Mouse (Mus musculus) limb, embryonic 15.5 days (tissue): ENCODE measurements around the gene Pex14. TPM values are rescaled to one million over a fixed set of nuclear protein-coding genes. Genes with fewer than 3 reads are reported as not detected.
"Not testable (repeated sequence)": the region's sequence is repeated elsewhere in the genome, so short reads cannot be mapped to it uniquely, and the experiment has no call there.

Experiments used
- ATAC-seq: fragments of 200-750 bp; cut with Nextera tagmentation; 2 replicates; pipeline ENCODE4 v1.8.0; 2017; ENCODE audit warnings: low read depth, moderate TSS enrichment; ENCODE audit not compliant: insufficient number of reproducible peaks, low FRiP score, low TSS enrichment
- H3K27ac ChIP-seq: fragments of 300-500 bp; sonication (generic); 2 replicates; pipeline ENCODE4 v1.5.1; 2015; ENCODE audit warnings: moderate library complexity, mild to moderate bottlenecking, inconsistent platforms
- H3K27me3 ChIP-seq: fragments of 300-500 bp; sonication (generic); 2 replicates; pipeline ENCODE4 v1.6.1; 2015; ENCODE audit warnings: inconsistent platforms
- H3K36me3 ChIP-seq: fragments of 300-500 bp; sonication (generic); 2 replicates; pipeline ENCODE4 v1.6.1; 2015; ENCODE audit warnings: inconsistent platforms
- H3K4me1 ChIP-seq: fragments of 300-500 bp; sonication (generic); 2 replicates; pipeline ENCODE4 v1.6.1; 2015; ENCODE audit warnings: inconsistent platforms
- H3K4me2 ChIP-seq: fragments of 300-500 bp; sonication (generic); 2 replicates; pipeline ENCODE4 v1.6.1; 2015; ENCODE audit warnings: mild to moderate bottlenecking, inconsistent platforms
- H3K4me3 ChIP-seq: fragments of 300-500 bp; sonication (generic); 2 replicates; pipeline ENCODE4 v1.5.1; 2015; ENCODE audit warnings: mild to moderate bottlenecking, inconsistent platforms
- H3K9ac ChIP-seq: fragments of 300-500 bp; sonication (generic); 2 replicates; pipeline ENCODE4 v1.6.1; 2015; ENCODE audit warnings: inconsistent platforms
- H3K9me3 ChIP-seq: fragments of 300-500 bp; sonication (generic); 2 replicates; pipeline ENCODE4 v1.6.1; 2016; ENCODE audit warnings: inconsistent platforms
- WGBS: fragments of 180-500 bp; shearing (Covaris S2); methylation state at CpG from one replicate; pipeline ENCODE4 v1.1.7; 2015; 5-methylcytosine and 5-hydroxymethylcytosine counted together
- polyA plus RNA-seq: library from polyadenylated mRNA; unstranded; fragments of >200 nt; fragmentation: Nextera tagmentation; extraction: Ambion mirVana; gene quantifications from 2 replicates; pipeline ENCODE4 v1.2.1, GENCODE M21; 2015

The Pex14 gene
- polyA plus RNA-seq, 1 experiment from 2014 or later = 45.6 TPM

DNA sequence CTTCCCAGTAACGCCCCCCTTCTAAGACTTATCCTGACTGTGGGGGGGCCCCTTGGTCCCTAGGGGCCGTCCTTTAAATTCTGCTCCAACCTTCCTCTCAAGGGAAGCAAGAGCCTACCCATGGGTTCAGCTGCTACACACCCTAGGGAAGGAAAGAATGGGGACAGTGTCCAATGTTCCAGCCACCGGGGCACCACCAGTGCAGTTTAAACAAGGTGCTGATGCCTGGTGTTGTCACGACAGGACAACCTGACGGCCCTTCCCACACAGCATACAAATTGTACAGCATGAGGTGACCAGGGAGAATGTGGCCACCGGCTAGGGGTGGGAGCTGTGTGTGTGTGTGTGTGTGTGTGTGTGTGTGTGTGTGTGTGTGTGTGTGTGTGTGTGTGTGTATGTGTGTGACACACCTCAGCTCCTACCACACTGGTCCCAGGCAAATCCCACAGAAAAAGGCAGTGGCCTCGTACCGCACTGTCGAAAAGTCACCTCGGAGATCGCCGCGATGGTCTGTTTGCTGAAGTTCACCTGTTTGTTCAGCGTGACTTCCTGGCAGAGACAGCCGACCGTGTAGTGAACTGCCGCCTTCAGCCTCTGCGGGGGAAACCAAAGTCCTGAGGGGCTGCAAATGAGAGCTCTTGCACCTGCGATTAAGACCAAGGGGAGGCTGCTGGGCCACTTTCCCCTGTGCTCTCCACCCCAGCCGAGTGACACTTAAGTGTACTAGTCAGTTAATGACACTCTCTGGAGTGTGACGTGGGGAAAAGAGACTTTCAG, 32.3 kb upstream of the Pex14 start:
- H3K27ac ChIP-seq = no peak overlapping the region
- H3K4me2 ChIP-seq = no peak overlapping the region
- H3K4me1 ChIP-seq = peaks cover 10% of the 10 kb centered on the region
- H3K9me3 ChIP-seq = no peaks in the 10 kb centered on the region
- ATAC-seq = no peak
- H3K9ac ChIP-seq = no peak overlapping the region
- WGBS = 83% methylated on average over 21 of the region's 21 CpGs
- peaks cover 20% of the 10 kb centered on the region; the same call in 1 of the 2 replicates for H3K36me3 ChIP-seq
- no peaks in the 10 kb centered on the region for H3K27me3 ChIP-seq
- H3K4me3 ChIP-seq = no peak overlapping the region

DNA sequence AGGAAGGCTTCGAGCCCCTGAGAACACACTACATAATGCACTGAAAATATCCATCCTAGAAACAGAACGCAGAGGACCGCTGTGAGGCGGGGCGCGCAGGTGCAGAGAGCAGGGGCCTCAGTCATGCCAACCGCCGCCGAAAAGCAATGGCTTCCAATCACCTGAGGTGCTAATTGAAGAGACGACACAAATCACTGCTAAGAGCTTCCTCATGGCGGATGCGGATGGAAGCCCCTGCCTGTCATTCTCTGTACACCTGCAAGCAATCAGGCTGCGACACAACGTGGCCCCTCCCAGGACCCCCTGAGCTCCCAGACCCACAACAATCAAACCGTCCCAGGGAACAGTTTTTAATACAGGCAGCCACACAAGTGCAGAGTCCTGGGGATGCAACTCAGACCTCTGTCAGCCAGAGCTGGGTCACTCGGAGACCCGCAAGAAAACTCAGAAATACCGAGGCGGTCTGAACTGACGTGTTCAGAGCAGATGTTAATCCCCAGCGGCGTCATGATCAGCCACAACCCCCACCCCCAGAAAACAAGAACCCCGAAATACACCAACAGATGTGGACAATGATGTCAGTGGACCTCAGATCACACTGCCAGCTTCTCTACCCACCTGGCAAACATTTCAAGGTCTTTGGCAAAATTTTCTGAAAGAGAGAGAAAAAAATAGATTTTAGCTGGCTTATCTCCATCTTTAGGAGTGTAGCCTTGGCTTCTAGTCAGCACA, 31.5 kb upstream of the Pex14 start:
- peaks cover 20% of the 10 kb centered on the region; the same call in 1 of the 2 replicates for H3K36me3 ChIP-seq
- no peak overlapping the region for H3K4me3 ChIP-seq
- H3K9ac ChIP-seq = no peak overlapping the region
- H3K4me1 ChIP-seq = peaks cover 6% of the 10 kb centered on the region; the same call in 1 of the 2 replicates
- ATAC-seq = no peak
- WGBS = 67% methylated on average over 23 of the region's 23 CpGs
- H3K27me3 ChIP-seq = no peaks in the 10 kb centered on the region
- H3K4me2 ChIP-seq = no peak overlapping the region
- H3K27ac ChIP-seq = no peak overlapping the region
- no peaks in the 10 kb centered on the region for H3K9me3 ChIP-seq

DNA sequence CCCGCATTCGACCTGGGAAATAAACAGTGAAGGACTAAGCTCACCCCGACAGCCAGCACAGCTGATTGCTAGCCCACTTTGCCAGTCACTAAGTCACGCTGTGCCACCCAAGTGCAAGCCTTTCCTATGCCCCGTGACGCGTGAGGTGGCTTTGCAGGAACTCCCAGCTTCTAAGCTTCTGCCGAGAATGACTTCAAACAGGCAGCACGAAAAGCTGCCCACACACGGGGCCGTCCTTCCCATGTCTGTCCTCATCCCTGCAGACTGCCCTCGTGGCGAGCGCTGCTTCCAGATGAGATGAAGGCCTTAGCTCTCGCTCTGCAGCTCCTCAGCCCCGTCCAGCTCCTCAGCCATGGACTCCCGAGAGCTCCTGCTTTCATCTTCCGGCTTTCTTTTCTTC, 28.8 kb upstream of the Pex14 start:
- Histone ChIP-seq H3K4me1 (peaks cover 6% of the 10 kb centered on the region; the same call in 1 of the 2 replicates), H3K27ac (no peak overlapping the region), H3K36me3 (peaks cover 20% of the 10 kb centered on the region; the same call in 1 of the 2 replicates), H3K4me2 (no peak overlapping the region), H3K27me3 (no peaks in the 10 kb centered on the region), H3K4me3 (no peak overlapping the region), H3K9me3 (no peaks in the 10 kb centered on the region), H3K9ac (no peak overlapping the region)
- no peak for ATAC-seq
- WGBS = 81% methylated on average over 18 of the region's 18 CpGs

DNA sequence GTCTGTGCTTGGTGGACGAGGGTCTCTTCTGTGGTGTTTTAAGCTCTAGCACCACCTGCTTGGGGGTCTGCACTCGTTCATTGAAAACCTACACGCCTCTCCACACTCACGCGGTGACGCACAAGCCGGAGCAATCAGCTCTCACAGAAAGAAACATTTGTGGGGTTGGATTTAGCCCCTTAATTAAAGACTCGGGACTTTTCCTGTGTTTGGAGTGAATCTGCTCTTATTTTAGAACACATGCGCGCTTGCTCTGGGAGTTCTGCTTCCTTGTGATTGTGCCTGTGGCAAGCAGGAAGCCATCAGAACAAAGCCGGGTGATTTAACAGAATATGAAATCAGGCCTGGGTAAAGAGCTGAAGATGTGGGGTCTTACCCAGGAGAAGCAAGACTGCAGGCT, 27.0 kb upstream of the Pex14 start, which contains the start of gene Cort:
Gene Cort, minus strand, starts transcription at position 101 of the 400 bp plus-strand sequence.
- Histone ChIP-seq H3K36me3 (peaks cover 19% of the 10 kb centered on the region; the same call in 1 of the 2 replicates), H3K4me2 (no peak within 1 kb of the TSS), H3K27ac (no peak within 1 kb of the TSS), H3K4me3 (no peak within 1 kb of the TSS), H3K27me3 (no peaks in the 10 kb centered on the region), H3K4me1 (peaks cover 4% of the 10 kb centered on the region; the same call in 1 of the 2 replicates), H3K9me3 (no peaks in the 10 kb centered on the region), H3K9ac (no peak within 1 kb of the TSS)
- ATAC-seq = no peak
- 76% methylated on average over 11 of the region's 11 CpGs for WGBS

DNA sequence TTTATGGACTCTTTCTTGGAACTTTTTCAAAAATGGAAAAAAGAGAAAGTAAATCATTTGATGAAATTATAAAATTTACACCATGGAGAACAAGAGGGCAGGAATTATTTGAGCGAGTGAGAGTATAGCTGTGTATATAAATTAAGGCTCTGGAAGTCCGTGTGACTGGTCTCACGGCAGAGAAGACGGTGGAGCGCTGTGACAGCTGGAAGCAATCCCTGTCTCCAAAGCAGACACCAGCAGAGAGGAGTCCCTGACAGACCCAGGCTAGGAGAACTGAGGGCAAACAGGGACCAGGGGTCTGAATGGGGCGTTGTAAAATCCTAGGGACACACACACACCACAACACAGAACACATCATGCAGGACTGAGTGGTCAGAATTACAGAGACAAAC, 26.4 kb upstream of the Pex14 start:
- ATAC-seq = no peak
- WGBS = 50% methylated on average over 6 of the region's 6 CpGs

DNA sequence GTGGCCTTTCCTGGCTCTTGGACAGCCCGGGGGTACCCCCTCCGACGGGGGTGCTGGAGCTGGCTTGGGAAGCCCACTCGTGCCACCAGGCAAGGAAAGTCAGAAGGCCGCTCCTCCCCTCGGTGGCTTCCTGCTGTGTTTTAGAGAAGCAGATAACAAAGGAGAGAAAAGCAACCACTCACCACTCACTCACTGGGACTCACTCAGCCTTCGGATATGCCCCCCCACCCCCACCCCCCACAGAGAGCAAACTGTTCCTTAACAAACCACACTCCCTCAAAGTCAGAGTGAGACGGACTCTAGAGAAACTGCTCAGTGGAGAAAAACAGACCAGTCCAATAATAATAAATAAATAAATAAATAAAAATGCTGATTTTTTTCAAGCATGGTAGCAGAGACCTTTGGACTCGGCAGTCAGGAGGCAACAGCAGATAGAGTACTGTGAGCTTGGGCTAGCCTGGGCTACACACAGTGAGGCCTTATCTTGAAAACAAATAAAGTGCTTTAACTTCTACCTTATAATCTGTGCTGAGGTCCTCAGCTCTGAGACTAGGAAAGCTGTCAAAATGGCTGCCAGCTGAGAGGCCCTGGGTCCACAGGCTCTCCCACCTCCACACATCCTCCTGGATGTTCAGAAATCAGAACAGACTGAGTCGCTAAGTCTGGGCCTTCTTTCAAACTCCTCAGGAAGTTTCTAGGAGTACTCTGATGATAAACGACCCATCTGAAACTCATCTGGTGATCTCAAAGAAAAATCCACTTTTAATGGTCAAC, 25.9 kb upstream of the Pex14 start:
- Histone ChIP-seq H3K27me3 (no peaks in the 10 kb centered on the region), H3K9ac (no peak overlapping the region), H3K4me1 (0 out of 2 replicates have a peak, but pooled peaks cover 3% of the 10 kb centered on the region), H3K4me3 (no peak overlapping the region), H3K36me3 (peaks cover 16% of the 10 kb centered on the region; the same call in 1 of the 2 replicates), H3K27ac (no peak overlapping the region), H3K4me2 (no peak overlapping the region), H3K9me3 (no peaks in the 10 kb centered on the region)
- ATAC-seq = no peak
- WGBS = 63% methylated on average over 11 of the region's 11 CpGs

More for the DNA sequence above, 26.4 kb upstream of the Pex14 start:
- Histone ChIP-seq H3K9ac (no peak overlapping the region), H3K4me3 (no peak overlapping the region), H3K27ac (no peak overlapping the region), H3K4me2 (no peak overlapping the region), H3K36me3 (peaks cover 17% of the 10 kb centered on the region; the same call in 1 of the 2 replicates), H3K9me3 (no peaks in the 10 kb centered on the region), H3K27me3 (no peaks in the 10 kb centered on the region), H3K4me1 (0 out of 2 replicates have a peak, but pooled peaks cover 3% of the 10 kb centered on the region)

DNA sequence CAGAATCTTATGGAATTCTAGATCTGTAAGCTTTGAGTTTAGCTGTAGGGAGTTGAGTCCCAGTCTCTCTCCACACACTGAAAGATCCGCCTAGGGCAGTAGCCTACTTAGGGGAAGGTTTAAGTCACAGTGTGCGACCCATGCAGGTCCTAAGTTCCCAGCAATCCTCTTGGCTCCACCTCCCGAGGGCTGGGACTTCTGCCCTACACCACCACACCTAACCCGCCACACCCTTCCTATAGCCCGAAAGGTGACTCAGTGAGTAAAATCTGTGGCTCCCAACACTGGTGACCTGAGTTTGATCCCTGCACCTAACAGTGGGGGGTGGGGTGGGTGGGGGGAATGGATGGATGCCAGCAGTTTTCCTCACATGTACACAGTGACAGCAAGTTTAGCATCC, 23.8 kb upstream of the Pex14 start:
- WGBS = 55% methylated on average over 5 of the region's 5 CpGs
- no peak overlapping the region for H3K9ac ChIP-seq
- no peak overlapping the region for H3K27ac ChIP-seq
- H3K27me3 ChIP-seq = no peaks in the 10 kb centered on the region
- H3K4me2 ChIP-seq = no peak overlapping the region
- H3K36me3 ChIP-seq = peaks cover 24% of the 10 kb centered on the region
- 0 out of 2 replicates have a peak, but pooled peaks cover 3% of the 10 kb centered on the region for H3K4me1 ChIP-seq
- no peak for ATAC-seq
- no peaks in the 10 kb centered on the region for H3K9me3 ChIP-seq
- H3K4me3 ChIP-seq = no peak overlapping the region

DNA sequence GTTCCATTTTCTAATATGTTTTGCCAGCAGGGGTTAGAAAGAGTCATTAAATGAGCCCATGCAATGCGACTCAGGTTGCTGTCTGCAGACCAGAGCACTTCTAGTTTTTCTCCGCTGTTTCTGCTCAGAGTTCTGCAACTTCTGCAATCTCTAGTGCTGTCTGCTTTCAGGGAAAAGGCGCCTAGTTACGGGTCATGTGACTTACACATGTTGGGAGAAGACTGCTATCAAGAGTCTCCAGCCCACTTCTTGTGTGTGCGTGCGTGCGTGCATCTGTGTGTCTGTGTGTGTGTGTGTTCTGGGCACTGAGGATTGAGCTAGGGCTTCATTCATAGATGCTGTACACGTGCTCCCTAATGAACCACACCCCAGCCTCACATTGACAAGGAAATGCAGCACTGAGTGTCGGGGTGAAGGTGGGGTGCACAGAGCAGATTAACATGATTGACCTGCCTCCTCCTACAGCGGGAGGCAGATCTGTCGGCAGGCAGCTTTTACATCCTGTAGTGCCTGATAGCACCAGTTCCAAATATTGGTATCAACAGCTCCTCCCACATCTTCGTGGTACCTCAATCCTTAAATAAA, 20.4 kb upstream of the Pex14 start:
- not testable (repeated sequence) for H3K9me3 ChIP-seq, H3K27ac ChIP-seq, H3K9ac ChIP-seq, H3K4me3 ChIP-seq, H3K27me3 ChIP-seq, H3K4me1 ChIP-seq, ATAC-seq, H3K4me2 ChIP-seq
- peaks cover 23% of the 10 kb centered on the region for H3K36me3 ChIP-seq
- 69% methylated on average over 12 of the region's 12 CpGs for WGBS

DNA sequence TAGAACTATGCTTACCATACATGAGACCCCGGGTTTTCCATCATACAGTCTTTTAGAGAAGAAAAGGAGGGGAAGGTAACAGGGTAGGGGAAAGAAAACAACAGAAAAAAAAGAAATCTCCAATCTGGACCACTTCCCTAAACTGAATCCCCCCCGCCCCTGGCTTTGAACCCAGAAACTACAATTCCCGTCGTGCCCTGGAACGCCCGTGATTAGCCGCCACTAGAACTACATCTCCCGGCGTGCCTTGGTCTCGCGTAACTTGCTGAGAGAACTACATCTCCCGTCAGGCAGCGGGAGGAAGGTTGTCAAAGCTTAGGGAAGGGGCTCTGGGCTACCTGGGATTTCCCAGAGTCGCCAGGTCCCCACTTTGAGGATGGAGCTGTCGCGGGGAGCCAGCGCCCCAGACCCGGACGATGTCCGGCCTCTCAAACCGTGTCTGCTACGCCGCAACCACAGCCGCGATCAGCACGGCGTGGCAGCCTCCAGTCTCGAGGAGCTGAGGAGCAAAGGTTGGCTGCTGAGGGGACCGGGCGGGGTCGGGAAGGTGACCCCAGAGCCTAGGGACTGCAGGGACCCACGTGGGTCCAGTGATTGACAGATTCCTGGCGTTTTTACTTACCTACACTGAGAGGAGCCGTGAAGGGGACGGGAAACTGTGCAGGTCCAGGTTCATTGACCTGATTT, 4.3 kb upstream of the Pex14 start, which contains the start of gene Dffa:
Gene Dffa, plus strand, starts transcription at position 272 of the 687 bp plus-strand sequence.
- Histone ChIP-seq H3K27ac (no peak within 1 kb of the TSS), H3K36me3 (peaks cover 28% of the 10 kb centered on the region), H3K9me3 (no peaks in the 10 kb centered on the region), H3K4me3 (peak within 1 kb of the TSS; percentile 89), H3K4me1 (peaks cover 10% of the 10 kb centered on the region), H3K27me3 (no peaks in the 10 kb centered on the region), H3K4me2 (peak within 1 kb of the TSS; percentile 87), H3K9ac (peak within 1 kb of the TSS; percentile 94)
- WGBS = 1% methylated on average over 35 of the region's 35 CpGs
- peak; percentile 79 for ATAC-seq

DNA sequence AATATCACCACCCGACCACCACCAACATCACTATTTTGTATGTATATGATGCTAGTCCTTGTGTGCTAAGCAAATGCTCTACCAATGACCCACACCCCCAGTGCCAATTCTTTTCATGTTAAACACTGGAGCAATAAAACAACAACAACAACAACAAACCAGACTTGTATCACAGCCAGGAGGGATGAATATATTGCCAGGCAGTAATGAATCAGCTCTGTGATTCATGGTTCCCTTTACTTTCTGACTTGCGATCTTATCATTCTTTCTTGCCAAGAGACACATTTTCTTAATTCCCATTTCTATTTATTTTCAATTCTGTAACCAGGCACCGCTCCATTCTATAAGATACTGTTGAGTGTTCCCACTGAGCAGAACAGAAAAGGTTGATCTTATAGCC, 1.8 kb upstream of the Pex14 start:
- Histone ChIP-seq H3K4me1 (peaks cover 23% of the 10 kb centered on the region), H3K27ac (no peak overlapping the region), H3K9ac (no peak overlapping the region), H3K36me3 (peaks cover 5% of the 10 kb centered on the region; the same call in 1 of the 2 replicates), H3K4me2 (no peak overlapping the region), H3K27me3 (no peaks in the 10 kb centered on the region), H3K9me3 (no peaks in the 10 kb centered on the region), H3K4me3 (no peak overlapping the region)
- ATAC-seq = no peak
- WGBS = 88% methylated on average over 3 of the region's 3 CpGs

DNA sequence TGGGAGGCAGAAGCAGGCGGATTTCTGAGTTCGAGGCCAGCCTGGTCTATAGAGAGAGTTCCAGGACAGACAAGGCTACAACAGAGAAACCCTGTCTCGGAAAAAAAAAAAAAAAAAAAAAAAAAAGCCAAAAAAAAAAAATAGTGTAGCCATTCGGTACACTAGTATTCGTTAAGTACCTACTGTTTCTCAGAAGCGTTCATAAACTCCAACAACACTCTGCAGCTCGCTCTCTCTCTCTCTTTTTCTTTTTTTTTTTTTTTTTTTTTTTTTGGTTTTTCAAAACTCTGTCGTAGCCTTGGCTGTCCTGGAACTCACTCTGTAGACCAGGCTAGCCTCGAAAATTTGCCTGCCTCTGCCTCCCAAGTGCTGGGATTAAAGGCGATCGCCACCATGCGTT, 773 bp upstream of the Pex14 start:
- H3K9me3 ChIP-seq, H3K36me3 ChIP-seq, H3K9ac ChIP-seq, H3K27ac ChIP-seq, H3K4me2 ChIP-seq, ATAC-seq, H3K27me3 ChIP-seq, H3K4me3 ChIP-seq: not testable (repeated sequence)
- WGBS = 85% methylated on average over 12 of the region's 12 CpGs
- peaks cover 23% of the 10 kb centered on the region for H3K4me1 ChIP-seq
